Mouse (Mus musculus): ENCODE results near the gene Rnf40. TPM values are rescaled to one million over a fixed set of nuclear protein-coding genes. Genes with fewer than 3 reads are reported as not detected.

Rnf40 gene
- total and polyA plus RNA-seq, 2 experiments, result 13.6 to 14.5 TPM

- Histone ChIP-seq H3K4me1 (ENCODE audit: control insufficient read depth, insufficient read depth, low read length) (peaks cover 8% of the 10 kb centered on the region; the same call in 1 of the 2 replicates), H3K27me3 (ENCODE audit: control insufficient read depth, insufficient read depth, low read length) (no peaks in the 10 kb centered on the region), H3K9ac (ENCODE audit: low read depth, low read length) (no peak overlapping the region), H3K36me3 (ENCODE audit: control insufficient read depth, insufficient read depth, low read length) (peaks cover 46% of the 10 kb centered on the region), H3K27ac (replicated peaks; ENCODE audit: insufficient read depth, low read depth, low read length) (no peak overlapping the region), H3K79me2 (ENCODE audit: control insufficient read depth, insufficient read depth, low read length) (peaks cover 7% of the 10 kb centered on the region; the same call in 1 of the 2 replicates), H3K4me3 (ENCODE audit: insufficient read depth, low read depth, low read length) (no peak overlapping the region)
- 87% methylated on average over 10 of the region's 10 CpGs for WGBS
- DNase-seq (ENCODE audit: extremely low read depth, low read depth, low spot score), result no peak
- no peak for TF ChIP-seq CTCF (IDR thresholded peaks at IDR 0.05; ENCODE audit: low read depth, low read length)
- no peak for TF ChIP-seq POLR2A (IDR thresholded peaks at IDR 0.05; ENCODE audit: extremely low read depth, insufficient read depth, low read length)
Observed at GRCm38 (mm10) chr7:127591108-127591507, 2.5 kb downstream of the Rnf40 start.

GRCm38 (mm10) chr7:127592575-127592974 lies 4.0 kb downstream of the Rnf40 start:
- 91% methylated on average over 14 of the region's 14 CpGs for whole genome bisulfite sequencing
- Histone ChIP-seq H3K27ac (replicated peaks; ENCODE audit: insufficient read depth, low read depth, low read length) (no peak overlapping the region), H3K36me3 (ENCODE audit: control insufficient read depth, insufficient read depth, low read length) (peaks cover 49% of the 10 kb centered on the region), H3K4me1 (ENCODE audit: control insufficient read depth, insufficient read depth, low read length) (peaks cover 8% of the 10 kb centered on the region; the same call in 1 of the 2 replicates), H3K79me2 (ENCODE audit: control insufficient read depth, insufficient read depth, low read length) (peaks cover 7% of the 10 kb centered on the region; the same call in 1 of the 2 replicates), H3K4me3 (ENCODE audit: insufficient read depth, low read depth, low read length) (no peak overlapping the region), H3K27me3 (ENCODE audit: control insufficient read depth, insufficient read depth, low read length) (no peaks in the 10 kb centered on the region), H3K9ac (ENCODE audit: low read depth, low read length) (no peak overlapping the region)
- no peak for DNase-seq (ENCODE audit: extremely low read depth, low read depth, low spot score)
- TF ChIP-seq POLR2A (IDR thresholded peaks at IDR 0.05; ENCODE audit: extremely low read depth, insufficient read depth, low read length), result no peak
- TF ChIP-seq CTCF (IDR thresholded peaks at IDR 0.05; ENCODE audit: low read depth, low read length), result no peak

GRCm38 (mm10) chr7:127596747-127597146 lies 8.2 kb downstream of the Rnf40 start:
- no peak for TF ChIP-seq POLR2A (IDR thresholded peaks at IDR 0.05; ENCODE audit: extremely low read depth, insufficient read depth, low read length)
- no peak for TF ChIP-seq CTCF (IDR thresholded peaks at IDR 0.05; ENCODE audit: low read depth, low read length)
- 95% methylated on average over 17 of the region's 17 CpGs for WGBS
- H3K27ac ChIP-seq (replicated peaks; ENCODE audit: insufficient read depth, low read depth, low read length), result no peak overlapping the region
- H3K36me3 ChIP-seq (ENCODE audit: control insufficient read depth, insufficient read depth, low read length), result peaks cover 50% of the 10 kb centered on the region
- no peaks in the 10 kb centered on the region for H3K79me2 ChIP-seq (ENCODE audit: control insufficient read depth, insufficient read depth, low read length)
- no peaks in the 10 kb centered on the region for H3K4me1 ChIP-seq (ENCODE audit: control insufficient read depth, insufficient read depth, low read length)
- no peaks in the 10 kb centered on the region for H3K27me3 ChIP-seq (ENCODE audit: control insufficient read depth, insufficient read depth, low read length)
- DNase-seq (ENCODE audit: extremely low read depth, low read depth, low spot score), result no peak
- no peak overlapping the region for H3K9ac ChIP-seq (ENCODE audit: low read depth, low read length)
- H3K4me3 ChIP-seq (ENCODE audit: insufficient read depth, low read depth, low read length), result no peak overlapping the region

GRCm38 (mm10) chr7:127600612-127601011 lies 12.0 kb downstream of the Rnf40 start:
- H3K4me3 ChIP-seq (ENCODE audit: insufficient read depth, low read depth, low read length), result no peak overlapping the region
- TF ChIP-seq CTCF (IDR thresholded peaks at IDR 0.05; ENCODE audit: low read depth, low read length) (no peak), POLR2A (IDR thresholded peaks at IDR 0.05; ENCODE audit: extremely low read depth, insufficient read depth, low read length) (no peak)
- DNase-seq (ENCODE audit: extremely low read depth, low read depth, low spot score), result no peak
- H3K27ac ChIP-seq (replicated peaks; ENCODE audit: insufficient read depth, low read depth, low read length), result no peak overlapping the region
- H3K36me3 ChIP-seq (ENCODE audit: control insufficient read depth, insufficient read depth, low read length), result peaks cover 19% of the 10 kb centered on the region
- WGBS, result 97% methylated on average over 7 of the region's 7 CpGs
- no peaks in the 10 kb centered on the region for H3K79me2 ChIP-seq (ENCODE audit: control insufficient read depth, insufficient read depth, low read length)
- H3K27me3 ChIP-seq (ENCODE audit: control insufficient read depth, insufficient read depth, low read length), result no peaks in the 10 kb centered on the region
- H3K4me1 ChIP-seq (ENCODE audit: control insufficient read depth, insufficient read depth, low read length), result no peaks in the 10 kb centered on the region
- H3K9ac ChIP-seq (ENCODE audit: low read depth, low read length), result no peak overlapping the region

DNA sequence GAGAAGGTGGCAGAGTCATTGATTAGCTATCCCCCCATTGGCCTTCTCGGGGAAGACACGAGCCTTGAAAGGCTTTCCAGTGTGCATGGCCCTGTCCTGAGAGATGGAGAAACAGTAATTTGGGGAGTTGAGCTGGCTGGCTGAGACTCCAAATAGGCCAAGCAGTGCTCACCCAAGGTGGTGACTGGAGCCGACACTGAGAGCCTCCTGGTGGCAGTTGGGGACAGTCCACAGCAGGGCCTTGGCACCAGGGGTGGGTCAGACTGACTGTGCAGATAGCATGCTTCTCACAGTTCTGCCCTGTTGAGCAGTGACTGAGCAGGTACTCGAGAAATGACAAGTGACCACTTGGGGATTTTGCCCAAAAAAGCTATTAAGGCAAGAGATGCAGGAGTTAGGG lies 13.2 kb downstream of the Rnf40 start:
- no peaks in the 10 kb centered on the region for H3K79me2 ChIP-seq (ENCODE audit: control insufficient read depth, insufficient read depth, low read length)
- WGBS, result 82% methylated on average over 4 of the region's 4 CpGs
- H3K4me1 ChIP-seq (ENCODE audit: control insufficient read depth, insufficient read depth, low read length), result no peaks in the 10 kb centered on the region
- H3K36me3 ChIP-seq (ENCODE audit: control insufficient read depth, insufficient read depth, low read length), result peaks cover 11% of the 10 kb centered on the region; the same call in 1 of the 2 replicates
- no peaks in the 10 kb centered on the region for H3K27me3 ChIP-seq (ENCODE audit: control insufficient read depth, insufficient read depth, low read length)
- H3K27ac ChIP-seq (replicated peaks; ENCODE audit: insufficient read depth, low read depth, low read length), result no peak overlapping the region
- no peak overlapping the region for H3K9ac ChIP-seq (ENCODE audit: low read depth, low read length)
- DNase-seq (ENCODE audit: extremely low read depth, low read depth, low spot score), result no peak
- H3K4me3 ChIP-seq (ENCODE audit: insufficient read depth, low read depth, low read length), result no peak overlapping the region
- no peak for TF ChIP-seq CTCF (IDR thresholded peaks at IDR 0.05; ENCODE audit: low read depth, low read length)
- no peak for TF ChIP-seq POLR2A (IDR thresholded peaks at IDR 0.05; ENCODE audit: extremely low read depth, insufficient read depth, low read length)

DNA sequence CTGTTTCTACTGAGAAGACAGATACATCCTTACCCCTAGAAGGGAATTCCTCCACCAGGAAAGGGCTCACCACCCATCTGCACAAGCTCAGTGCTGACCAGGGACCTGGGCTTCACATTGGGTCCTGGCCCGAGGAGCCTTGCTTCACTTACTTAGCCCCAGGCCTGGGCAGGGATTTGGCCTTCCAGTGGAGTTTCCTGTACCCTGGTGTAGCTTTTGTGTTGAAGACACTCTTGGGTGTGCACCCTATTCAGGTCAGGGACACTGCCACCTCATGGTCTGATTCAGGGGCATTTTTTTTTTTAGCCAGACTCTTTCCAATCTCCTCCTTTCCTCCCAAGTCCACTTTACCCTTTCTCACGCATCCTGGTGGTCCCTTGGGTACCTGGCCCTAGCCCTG lies 14.3 kb downstream of the Rnf40 start:
- WGBS, result 96% methylated on average over 2 of the region's 2 CpGs
- H3K4me1 ChIP-seq (ENCODE audit: control insufficient read depth, insufficient read depth, low read length), result no peaks in the 10 kb centered on the region
- no peak for DNase-seq (ENCODE audit: extremely low read depth, low read depth, low spot score)
- no peaks in the 10 kb centered on the region for H3K79me2 ChIP-seq (ENCODE audit: control insufficient read depth, insufficient read depth, low read length)
- H3K27me3 ChIP-seq (ENCODE audit: control insufficient read depth, insufficient read depth, low read length), result no peaks in the 10 kb centered on the region
- H3K36me3 ChIP-seq (ENCODE audit: control insufficient read depth, insufficient read depth, low read length), result peaks cover 11% of the 10 kb centered on the region; the same call in 1 of the 2 replicates
- H3K27ac ChIP-seq (replicated peaks; ENCODE audit: insufficient read depth, low read depth, low read length), result no peak overlapping the region
- H3K4me3 ChIP-seq (ENCODE audit: insufficient read depth, low read depth, low read length), result no peak overlapping the region
- H3K9ac ChIP-seq (ENCODE audit: low read depth, low read length), result no peak overlapping the region
- TF ChIP-seq POLR2A (IDR thresholded peaks at IDR 0.05; ENCODE audit: extremely low read depth, insufficient read depth, low read length) (no peak), CTCF (IDR thresholded peaks at IDR 0.05; ENCODE audit: low read depth, low read length) (no peak)

Data from liver, adult 2 months (tissue).